Mouse (Mus musculus) lung, postnatal 36 days (tissue): ENCODE measurements at regions not wholly inside any gene's neighbourhood (a gene's known extent, or its start where the extent isn't known, plus 50 kb on each side); places are given as distances from the start of the nearest gene placed in this dataset.

Experiments used
- DNase-seq: peaks from one replicate; pipeline ENCODE4 v3.0.0; 2022; ENCODE audit warnings: mixed read lengths

- no peak for DNase-seq
Observed at GRCm38 (mm10) chr4:100037868-100038267, 57.7 kb upstream of the Ror1 start.

- DNase-seq, result no peak
Observed at GRCm38 (mm10) chr4:100039741-100040140, 55.9 kb upstream of the Ror1 start.

GRCm38 (mm10) chr4:100041982-100042381 is 53.6 kb upstream of the Ror1 start:
- peak; percentile 53 for DNase-seq

DNA sequence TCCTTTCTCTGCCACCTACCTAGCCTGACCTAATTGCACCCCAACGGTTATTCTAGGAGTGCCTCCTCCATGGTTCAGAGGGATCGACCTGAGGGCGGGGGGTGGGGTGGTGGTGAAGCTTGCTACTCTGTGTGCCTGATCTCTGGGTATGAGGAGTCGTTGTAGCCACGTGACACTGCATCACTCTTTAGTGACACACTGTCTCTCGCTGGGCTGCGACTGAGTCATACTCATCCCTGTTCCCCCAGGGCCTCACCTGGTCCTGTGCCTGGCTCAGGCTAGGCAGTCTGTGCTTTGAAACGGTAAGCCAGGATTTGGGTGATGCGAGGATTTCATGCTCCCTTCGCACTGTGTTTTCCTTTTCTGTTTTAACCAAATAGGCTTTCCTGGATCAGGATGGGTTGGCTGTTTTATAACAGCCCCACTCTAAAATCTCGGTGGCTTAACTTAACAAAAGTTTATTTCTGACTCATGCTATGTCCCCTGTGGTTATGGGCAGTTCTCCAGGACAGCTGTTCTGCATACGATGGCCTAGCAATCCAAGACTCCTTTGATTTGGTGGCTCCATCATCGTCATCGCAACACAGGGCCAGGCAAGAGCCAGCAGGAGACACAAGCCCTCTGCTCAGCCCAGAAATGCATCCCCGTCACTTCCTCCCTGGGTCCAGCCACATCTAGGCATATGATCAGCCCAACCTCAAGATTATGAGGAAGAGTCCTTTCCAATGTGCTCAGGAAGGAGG is 50.3 kb upstream of the Ror1 start:
- no peak for DNase-seq
